Mouse (Mus musculus): ENCODE data around the gene Ttn.

Ttn gene

DNA sequence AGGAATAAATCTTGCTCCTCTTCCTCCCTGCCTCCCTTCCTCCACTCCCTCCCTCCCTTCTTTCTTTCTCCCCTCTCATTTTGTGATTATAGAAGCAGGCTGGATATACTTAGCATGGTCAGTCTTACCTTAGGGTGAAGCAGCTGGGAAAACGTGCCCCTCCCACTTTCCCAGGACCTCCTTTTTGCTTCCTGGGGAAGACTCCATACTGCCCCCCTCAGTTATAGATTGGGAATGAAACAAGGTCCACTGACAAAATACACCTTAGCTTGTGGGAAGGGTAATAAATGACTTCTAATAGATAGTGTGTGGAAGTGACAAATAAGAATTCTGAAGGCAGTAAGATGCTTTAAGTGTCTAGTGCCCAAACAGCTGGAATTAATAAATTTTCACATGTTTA is 326.4 kb downstream of the Ttn start:
- no peak for DNase-seq (ENCODE audit: low spot score)

DNA sequence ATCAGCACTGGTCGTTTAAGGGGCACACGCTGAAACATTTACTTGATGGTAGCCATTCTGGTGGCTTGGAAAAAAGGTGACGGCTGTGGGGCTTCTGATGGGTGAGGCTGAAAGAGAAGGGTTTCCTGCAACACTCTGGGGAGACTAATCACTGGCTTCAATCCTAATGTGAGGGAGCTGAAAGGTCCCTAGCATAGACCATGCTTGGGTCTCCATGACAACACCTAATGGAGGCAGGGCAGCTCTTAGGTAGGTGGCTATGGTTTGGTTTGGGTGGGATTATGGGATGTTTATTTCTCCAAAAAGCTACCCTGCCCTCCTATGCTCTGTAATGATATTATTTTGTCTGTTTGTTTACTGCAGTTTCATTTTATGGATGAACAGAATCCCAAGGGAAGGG is 326.9 kb downstream of the Ttn start:
- DNase-seq (ENCODE audit: low spot score) = no peak

DNA sequence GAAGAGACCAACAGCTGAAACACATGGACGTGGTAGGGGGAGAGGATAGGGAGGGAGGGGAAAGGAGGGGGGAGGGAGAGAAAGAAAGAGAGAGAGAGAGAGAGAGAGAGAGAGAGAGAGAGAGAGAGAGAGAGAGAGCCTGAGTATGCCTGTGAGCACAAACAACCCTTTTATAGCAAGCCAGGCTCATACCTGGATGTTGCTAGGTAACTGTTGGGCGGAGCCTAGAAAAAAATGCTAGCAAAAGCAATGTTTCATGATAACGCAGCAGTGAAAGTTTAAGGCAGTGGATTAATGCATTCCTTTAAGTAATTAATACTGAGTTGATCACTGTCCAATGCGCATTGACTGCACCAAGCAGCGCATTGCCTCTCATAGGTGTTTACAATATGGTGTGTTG is 327.7 kb downstream of the Ttn start:
- no peak for DNase-seq (ENCODE audit: low spot score)

Measured in ovary, postnatal 36 days (tissue).